Mouse (Mus musculus) layer of hippocampus, adult 9-11 months (tissue): Measurements from ENCODE around the gene Hmga1b.
"Not testable (repeated sequence)": the region's sequence is repeated elsewhere in the genome, so short reads cannot be mapped to it uniquely, and the experiment has no call there.

Experiments used
- DNase-seq: peaks from one replicate; pipeline ENCODE4 v3.0.0; 2022

The Hmga1b gene

DNA sequence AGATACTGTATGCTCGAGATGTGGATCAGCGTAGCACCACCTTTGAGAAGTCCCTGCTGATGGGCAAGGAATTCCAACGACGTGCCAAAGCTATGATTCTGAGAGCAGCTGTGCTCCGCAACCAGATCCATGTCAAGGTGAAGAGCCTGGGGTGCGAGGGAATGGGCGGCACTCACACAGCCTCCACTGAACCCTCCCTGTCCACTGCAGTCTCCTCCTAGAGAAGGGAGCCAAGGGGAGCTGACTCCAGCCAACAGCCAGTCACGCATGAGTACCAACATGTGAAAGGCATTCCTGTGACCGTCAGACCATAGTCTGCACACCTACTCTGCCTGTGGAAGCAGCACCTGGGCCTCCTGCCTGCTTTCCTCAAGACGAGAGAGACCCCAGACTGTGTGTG, 25.9 kb downstream of the Hmga1b start:
- not testable (repeated sequence) for DNase-seq

DNA sequence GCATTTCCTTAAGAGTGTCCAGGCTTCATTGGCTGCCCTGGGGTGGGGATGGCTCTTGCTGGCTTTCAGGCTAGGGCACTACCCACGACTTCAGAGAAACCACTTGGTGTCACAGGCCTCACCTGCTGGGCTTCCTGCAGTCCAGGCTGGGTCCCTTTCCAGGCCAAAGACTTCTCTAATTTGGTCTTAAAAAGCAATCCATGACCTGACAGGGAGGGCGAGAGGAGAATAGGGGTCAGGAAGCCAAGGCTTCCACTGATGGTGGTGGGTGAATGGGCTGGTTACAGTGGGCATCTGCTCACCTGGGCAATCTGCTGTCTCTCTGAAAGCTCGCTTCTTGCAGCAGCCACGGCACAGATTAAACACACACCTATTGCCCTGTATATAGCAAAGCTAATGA, 26.8 kb downstream of the Hmga1b start:
- DNase-seq: no peak

DNA sequence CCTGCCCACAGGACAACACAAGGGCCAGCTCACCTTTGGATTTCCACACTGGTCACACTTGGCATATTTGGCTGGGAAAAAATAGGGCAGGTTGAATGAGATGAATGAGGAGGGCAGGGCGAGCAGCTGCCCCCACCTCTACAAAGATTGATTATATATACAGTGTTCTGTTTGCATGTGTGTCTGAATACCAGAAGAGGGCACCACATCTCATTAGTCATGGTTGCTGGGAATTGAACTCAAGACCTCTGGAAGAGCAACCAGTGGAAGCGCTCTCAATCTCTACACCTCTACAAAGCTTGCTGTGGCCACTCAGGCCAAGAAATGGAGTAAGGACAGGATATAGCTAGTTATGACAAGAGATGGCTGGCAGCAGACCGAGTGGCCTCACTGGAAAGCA, 27.2 kb downstream of the Hmga1b start:
- DNase-seq: no peak

DNA sequence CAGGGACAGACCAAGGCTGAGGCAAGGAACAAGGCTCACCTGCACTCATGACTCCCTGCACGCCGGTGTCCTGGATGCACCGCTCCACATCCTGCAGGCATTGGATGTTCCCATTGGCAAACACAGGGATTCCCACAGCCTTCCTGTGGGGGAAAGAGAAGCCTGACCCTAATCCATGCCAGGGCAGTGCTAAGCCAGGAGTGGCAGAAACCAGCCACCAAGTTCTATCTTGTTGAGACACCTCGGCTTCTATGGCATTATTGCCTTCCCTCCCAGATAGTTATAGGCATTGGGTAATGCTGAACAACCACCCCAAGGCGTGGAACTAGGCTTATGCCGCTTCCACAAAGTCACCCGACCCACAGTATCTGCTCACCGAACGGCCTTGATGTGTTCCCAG, 30.1 kb downstream of the Hmga1b start:
- DNase-seq: no peak

DNA sequence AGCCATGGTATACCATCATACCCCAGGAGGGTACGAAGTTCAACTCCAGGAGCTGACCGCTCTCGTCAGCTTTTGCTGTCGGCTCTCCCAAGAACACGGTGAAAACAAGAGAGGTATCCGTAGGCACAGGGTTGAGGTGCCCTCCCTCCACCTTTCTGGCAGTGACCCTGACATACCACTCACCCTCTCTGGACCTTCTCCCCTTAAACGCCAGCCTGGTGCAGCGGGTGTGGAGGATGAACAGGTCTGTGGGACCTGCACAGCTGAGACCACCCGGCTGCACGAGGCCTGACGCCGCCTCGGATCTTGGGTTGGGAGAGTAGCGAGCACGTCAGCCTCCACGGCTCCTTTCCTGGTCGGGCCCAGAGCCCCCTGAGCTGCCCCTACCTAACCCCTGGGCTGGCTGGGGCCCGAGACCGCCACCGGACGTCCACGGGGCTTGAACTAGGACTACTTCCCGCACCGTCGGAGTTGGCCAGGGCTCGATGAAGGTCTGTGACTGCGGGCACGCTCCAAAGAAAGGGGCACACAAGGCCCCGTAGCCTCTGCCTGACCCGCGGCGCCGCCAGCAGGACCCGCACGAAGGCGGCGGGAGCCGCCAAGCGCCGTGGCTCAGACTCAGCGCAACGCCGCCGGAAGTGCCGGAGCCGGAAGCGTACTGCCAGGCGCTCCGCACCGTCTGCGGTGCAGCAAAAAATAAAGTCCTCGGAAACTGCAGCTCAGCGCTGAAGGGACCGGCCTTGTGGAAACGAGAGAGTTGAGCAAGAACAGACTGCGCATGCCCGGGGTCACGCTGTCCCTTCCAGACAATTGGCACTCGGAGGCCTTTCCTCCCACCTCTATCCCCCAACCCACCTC, 33.4 kb downstream of the Hmga1b start, which contains the start of gene Dus1l:
Dus1l (minus strand) TSS at position 648 of the 858 bp plus-strand sequence.
- peak; percentile 94 for DNase-seq

DNA sequence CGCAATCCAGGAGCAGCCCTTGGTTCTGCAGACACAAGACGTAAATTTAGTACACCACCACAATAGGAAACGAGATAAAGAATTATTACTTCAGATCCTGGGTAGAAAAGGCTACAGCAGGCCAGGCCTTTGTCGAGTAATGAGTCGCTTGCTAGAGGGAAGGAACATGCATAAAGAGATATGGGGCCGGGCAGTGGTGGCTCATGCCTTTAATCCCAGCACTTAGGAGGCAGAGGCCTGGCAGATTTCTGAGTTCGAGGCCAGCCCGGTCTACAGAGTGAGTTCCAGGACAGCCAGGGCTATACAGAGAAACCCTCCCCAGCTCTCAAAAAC, 34.0 kb downstream of the Hmga1b start:
- no peak for DNase-seq

DNA sequence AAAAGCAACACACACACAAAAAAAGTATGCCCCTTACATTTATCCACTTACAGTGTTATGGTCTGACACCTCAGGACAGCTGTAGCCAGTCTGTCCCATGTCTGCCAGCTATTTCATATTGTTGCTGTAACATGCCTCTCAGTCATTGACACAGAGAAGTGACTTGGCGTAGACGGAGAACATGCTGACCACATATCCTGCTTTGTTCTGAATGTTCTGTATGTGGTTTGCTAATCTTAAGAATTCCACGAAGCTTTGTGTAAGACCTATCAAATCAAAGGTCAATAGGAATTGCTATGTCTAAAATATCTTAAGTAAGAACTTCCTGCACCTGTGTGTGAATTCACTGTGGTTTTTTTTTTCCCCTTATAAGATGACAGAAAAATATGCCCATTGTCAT, 35.6 kb downstream of the Hmga1b start:
- DNase-seq: no peak

DNA sequence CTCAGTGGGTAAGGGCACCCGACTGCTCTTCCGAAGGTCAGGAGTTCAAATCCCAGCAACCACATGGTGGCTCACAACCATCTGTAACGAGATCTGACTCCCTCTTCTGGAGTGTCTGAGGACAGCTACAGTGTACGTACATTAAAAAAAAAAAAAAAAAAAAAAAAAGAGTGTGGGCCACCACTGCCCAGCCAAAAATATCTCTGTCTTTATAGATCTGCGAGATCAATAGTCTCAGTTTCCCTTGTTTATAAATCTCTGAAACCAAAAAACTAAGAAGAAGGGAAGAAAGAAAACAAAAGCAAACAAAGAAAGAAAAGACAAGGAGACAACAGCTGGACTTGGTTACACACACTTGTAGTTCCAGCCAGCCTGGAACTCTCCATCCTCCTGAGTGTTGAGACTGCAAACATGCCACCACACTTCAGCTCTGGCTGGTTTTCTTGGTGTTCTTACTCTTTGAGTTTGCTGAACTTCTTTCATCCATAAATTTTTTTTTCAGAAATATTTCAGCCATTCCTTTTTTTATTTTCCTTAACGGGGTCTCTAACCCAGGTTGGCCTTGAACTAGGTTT, 36.8 kb downstream of the Hmga1b start:
- no peak for DNase-seq

DNA sequence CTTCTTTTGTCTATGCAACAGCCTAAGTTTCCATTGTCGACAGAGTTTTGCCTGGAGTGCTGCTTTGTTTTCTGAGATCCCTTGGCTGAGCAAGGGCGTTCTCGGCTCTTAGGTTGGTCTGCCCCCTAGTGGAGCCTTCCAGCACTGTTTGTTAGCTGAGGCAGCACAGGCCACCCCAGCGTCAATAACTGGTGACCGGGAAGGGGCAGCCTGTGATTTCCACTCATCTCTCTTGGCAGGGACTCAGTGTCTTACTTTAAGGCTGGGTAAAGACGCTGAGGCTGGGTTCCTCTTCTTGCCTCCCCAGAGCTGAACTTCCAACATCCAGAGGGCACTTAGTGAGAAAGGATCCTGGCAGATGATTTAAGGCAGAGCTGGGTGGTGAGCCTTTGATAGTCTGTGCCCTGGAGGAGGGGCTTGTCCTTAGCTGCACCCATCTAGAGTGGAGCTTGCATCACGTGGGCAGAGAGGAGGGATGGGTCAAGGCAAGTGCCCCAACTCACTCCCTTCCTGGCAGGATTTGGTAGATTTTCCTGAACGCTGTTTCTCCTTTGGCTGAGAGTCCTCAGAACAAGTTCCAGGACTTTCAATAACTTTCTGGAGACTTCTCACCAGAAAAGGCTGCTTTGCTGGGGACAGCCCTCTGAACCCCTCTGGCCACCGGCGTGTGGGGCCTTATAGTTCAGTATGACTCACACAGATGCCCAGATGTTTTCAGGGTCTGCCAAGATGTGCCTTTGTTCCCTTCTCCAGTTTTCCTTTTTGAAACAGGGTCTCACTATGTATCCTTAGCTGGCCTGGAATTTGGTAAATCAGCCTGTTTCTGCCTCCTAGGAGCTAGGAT, 37.7 kb downstream of the Hmga1b start:
- peak; percentile 81 for DNase-seq

DNA sequence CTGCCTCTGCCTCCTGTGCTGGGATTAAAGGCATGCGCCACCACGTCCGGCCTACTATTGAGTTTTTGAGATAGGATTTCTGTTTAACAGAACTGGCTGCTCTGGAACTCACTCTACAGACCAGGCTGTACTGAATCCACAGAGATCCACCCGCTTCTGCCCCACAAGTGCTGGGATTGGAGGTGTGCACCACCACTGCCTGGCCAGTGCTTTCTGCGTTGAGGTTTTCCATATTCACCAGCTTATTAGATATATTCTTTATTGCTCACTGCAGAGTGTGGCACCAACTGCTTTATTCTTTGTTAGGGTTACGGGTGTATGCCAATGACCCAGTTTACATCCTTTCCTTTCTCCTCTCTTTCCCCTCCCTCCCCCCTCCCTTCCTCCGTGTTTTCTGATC, 41.7 kb downstream of the Hmga1b start:
- DNase-seq: no peak

DNA sequence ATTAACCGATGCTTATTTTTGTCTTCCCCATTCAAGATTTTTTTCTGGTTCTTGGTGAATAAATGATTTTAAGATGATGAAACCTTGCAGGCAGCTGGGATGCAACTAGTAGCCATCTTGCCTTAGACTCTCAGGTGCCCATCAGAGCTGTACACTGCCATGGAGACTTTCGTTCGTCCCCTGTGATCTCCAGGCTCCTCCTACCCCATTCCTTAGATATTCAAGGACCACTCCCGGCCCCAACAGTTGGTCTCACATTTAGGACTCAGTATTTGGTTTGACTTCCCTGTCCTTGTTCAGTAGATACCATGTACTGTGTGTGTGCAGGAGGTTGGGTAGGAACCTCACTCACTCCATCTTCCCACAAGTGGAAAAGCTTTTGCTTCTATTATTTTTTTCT, 42.2 kb downstream of the Hmga1b start:
- DNase-seq: no peak

DNA sequence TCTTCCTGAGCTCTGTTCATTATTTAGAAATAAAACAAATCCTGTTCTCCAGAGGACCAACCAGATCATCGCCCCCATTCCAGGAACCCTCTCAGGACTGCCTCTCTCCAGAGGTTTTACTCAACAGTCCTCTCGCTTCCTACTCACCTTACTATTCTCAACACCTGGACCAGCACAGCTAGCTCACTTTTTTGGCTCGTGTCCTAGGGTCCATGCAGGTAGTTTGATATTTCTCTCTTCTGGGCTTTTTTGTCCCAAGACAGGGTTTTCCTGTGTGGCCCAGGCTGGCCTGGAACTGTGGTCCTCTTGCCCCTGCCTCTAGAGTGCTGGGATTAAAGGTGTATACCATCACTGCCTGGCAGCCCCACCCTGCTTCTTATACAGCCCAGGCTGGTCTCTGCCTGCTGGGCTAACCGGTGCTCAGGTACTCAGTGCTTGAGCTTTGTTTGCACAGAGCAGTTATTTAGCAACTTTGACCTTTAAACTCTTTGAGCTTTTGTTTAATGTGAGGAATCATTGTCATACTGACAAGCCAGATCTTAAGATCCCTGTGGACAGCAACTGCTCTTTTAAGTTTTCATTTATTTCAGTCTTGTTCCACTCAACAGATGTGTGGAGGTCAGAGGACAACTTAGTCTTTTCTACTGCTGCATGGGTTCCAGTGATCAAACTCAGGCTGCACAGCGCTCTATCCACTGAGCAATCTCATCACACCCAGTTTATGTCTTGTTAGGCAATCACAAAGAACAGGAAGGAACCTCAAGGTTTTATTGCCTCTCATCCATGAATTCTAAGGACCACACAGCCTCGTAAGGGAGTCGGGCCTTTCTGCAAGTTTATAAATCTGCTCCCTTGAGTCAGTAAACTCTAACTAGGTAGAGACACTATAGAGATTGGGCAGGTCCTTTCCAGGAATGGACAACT, 43.0 kb downstream of the Hmga1b start:
- no peak for DNase-seq

DNA sequence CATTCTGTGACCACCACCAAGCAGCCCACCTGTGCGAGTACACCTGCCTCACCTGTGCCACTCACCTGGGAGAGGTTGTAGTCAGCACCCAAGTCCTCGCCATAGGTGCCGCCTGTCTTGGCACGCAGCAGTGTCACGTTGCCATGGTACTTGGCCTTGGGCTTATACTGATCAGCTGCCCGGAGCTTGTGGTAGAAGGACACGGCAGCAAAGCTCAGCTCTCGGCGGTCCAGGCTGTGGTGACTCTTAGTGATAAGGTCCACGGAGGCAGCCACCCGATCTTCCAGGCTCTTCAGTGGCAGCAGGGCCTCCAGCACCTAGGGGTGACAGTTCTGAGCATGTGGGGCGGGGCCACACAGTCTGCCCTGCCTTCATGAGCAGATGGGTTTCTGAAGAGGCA, 45.4 kb downstream of the Hmga1b start:
- no peak for DNase-seq

DNA sequence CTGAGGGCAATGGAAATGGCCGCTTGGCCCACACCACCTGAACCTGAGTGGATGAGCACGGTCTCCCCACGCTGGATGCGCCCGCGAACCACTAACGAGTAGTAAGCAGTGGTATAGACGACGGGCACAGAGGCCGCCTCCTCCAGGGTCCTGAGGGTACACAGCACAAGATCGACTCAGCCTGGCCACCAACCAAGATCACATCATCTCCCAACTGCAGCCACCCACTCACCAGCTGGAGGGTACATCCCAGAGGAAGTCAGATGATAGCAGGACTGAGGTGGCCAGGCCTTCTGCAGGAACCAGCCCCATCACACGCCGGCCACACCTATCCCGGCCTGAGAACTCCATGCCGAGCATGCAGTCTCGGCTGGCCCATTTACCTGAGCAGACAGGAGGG, 49.5 kb downstream of the Hmga1b start:
- peak; percentile 54 for DNase-seq
